Mouse (Mus musculus): ENCODE results near the gene Chrna10. TPM values are rescaled to one million over a fixed set of nuclear protein-coding genes. Genes with fewer than 3 reads are reported as not detected.

Chrna10 gene
- polyA plus RNA-seq (2016; fragmentation: Nextera tagmentation; extraction: Ambion mirVana): not detected in 2 replicates

- Histone ChIP-seq H3K4me2 (no peak within 1 kb of the TSS), H3K27me3 (replicated peaks) (peaks cover 9% of the 10 kb centered on the region; the same call in 1 of the 2 replicates), H3K9me3 (replicated peaks) (no peaks in the 10 kb centered on the region), H3K4me1 (replicated peaks) (no peaks in the 10 kb centered on the region), H3K27ac (ENCODE audit: poor library complexity, severe bottlenecking) (no peak within 1 kb of the TSS), H3K4me3 (no peak within 1 kb of the TSS), H3K36me3 (peaks cover 37% of the 10 kb centered on the region), H3K9ac (no peak within 1 kb of the TSS)
- WGBS: 32% methylated on average over 7 of the region's 7 CpGs
- no peak for ATAC-seq (ENCODE audit: insufficient number of reproducible peaks, low FRiP score)
These were observed at the start of gene Chrna10 for GRCm38 (mm10) chr7:102116579-102117331. TSS of gene Chrna10 (minus strand) at chr7:102116828.

GRCm38 (mm10) chr7:102153691-102154090, 37.1 kb upstream of the Chrna10 start:
- Histone ChIP-seq H3K4me1 (replicated peaks) (no peaks in the 10 kb centered on the region), H3K9ac (no peak overlapping the region), H3K9me3 (replicated peaks) (no peaks in the 10 kb centered on the region), H3K4me2 (no peak overlapping the region), H3K27me3 (replicated peaks) (no peaks in the 10 kb centered on the region), H3K27ac (ENCODE audit: poor library complexity, severe bottlenecking) (no peak overlapping the region), H3K36me3 (peaks cover 60% of the 10 kb centered on the region), H3K4me3 (no peak overlapping the region)
- WGBS: 90% methylated on average over 5 of the region's 5 CpGs
- ATAC-seq (ENCODE audit: insufficient number of reproducible peaks, low FRiP score): no peak

GRCm38 (mm10) chr7:102137898-102138297, 21.3 kb upstream of the Chrna10 start:
- WGBS: 98% methylated on average over 5 of the region's 5 CpGs
- H3K4me3 ChIP-seq: no peak overlapping the region
- H3K27ac ChIP-seq (ENCODE audit: poor library complexity, severe bottlenecking): no peak overlapping the region
- H3K9ac ChIP-seq: no peak overlapping the region
- no peak overlapping the region for H3K4me2 ChIP-seq
- H3K4me1 ChIP-seq (replicated peaks): no peaks in the 10 kb centered on the region
- H3K36me3 ChIP-seq: peaks cover 76% of the 10 kb centered on the region
- no peak for ATAC-seq (ENCODE audit: insufficient number of reproducible peaks, low FRiP score)
- H3K27me3 ChIP-seq (replicated peaks): no peaks in the 10 kb centered on the region
- no peaks in the 10 kb centered on the region for H3K9me3 ChIP-seq (replicated peaks)

GRCm38 (mm10) chr7:102137464-102137863, 20.8 kb upstream of the Chrna10 start:
- WGBS: 84% methylated on average over 1 of the region's 1 CpGs
- no peak overlapping the region for H3K4me2 ChIP-seq
- no peaks in the 10 kb centered on the region for H3K27me3 ChIP-seq (replicated peaks)
- no peak overlapping the region for H3K27ac ChIP-seq (ENCODE audit: poor library complexity, severe bottlenecking)
- no peaks in the 10 kb centered on the region for H3K4me1 ChIP-seq (replicated peaks)
- H3K36me3 ChIP-seq: peaks cover 78% of the 10 kb centered on the region
- H3K9me3 ChIP-seq (replicated peaks): no peaks in the 10 kb centered on the region
- no peak for ATAC-seq (ENCODE audit: insufficient number of reproducible peaks, low FRiP score)
- no peak overlapping the region for H3K9ac ChIP-seq
- no peak overlapping the region for H3K4me3 ChIP-seq

GRCm38 (mm10) chr7:102132395-102132794, 15.8 kb upstream of the Chrna10 start:
- no peak overlapping the region for H3K4me3 ChIP-seq
- H3K9ac ChIP-seq: no peak overlapping the region
- WGBS: 89% methylated on average over 4 of the region's 4 CpGs
- no peak overlapping the region for H3K4me2 ChIP-seq
- no peaks in the 10 kb centered on the region for H3K4me1 ChIP-seq (replicated peaks)
- H3K36me3 ChIP-seq: peaks cover 76% of the 10 kb centered on the region
- no peaks in the 10 kb centered on the region for H3K27me3 ChIP-seq (replicated peaks)
- no peak overlapping the region for H3K27ac ChIP-seq (ENCODE audit: poor library complexity, severe bottlenecking)
- no peaks in the 10 kb centered on the region for H3K9me3 ChIP-seq (replicated peaks)
- ATAC-seq (ENCODE audit: insufficient number of reproducible peaks, low FRiP score): no peak

- Histone ChIP-seq H3K27me3 (replicated peaks) (no peaks in the 10 kb centered on the region), H3K9me3 (replicated peaks) (no peaks in the 10 kb centered on the region), H3K4me3 (no peak overlapping the region), H3K4me2 (no peak overlapping the region), H3K27ac (ENCODE audit: poor library complexity, severe bottlenecking) (no peak overlapping the region), H3K36me3 (peaks cover 72% of the 10 kb centered on the region), H3K9ac (no peak overlapping the region), H3K4me1 (replicated peaks) (no peaks in the 10 kb centered on the region)
- no peak for ATAC-seq (ENCODE audit: insufficient number of reproducible peaks, low FRiP score)
- WGBS: 93% methylated on average over 10 of the region's 10 CpGs
These were observed 3.7 kb upstream of the Chrna10 start for GRCm38 (mm10) chr7:102120326-102120725.

- Histone ChIP-seq H3K27ac (ENCODE audit: poor library complexity, severe bottlenecking) (no peak overlapping the region), H3K9me3 (replicated peaks) (no peaks in the 10 kb centered on the region), H3K4me1 (replicated peaks) (no peaks in the 10 kb centered on the region), H3K27me3 (replicated peaks) (peaks cover 9% of the 10 kb centered on the region; the same call in 1 of the 2 replicates), H3K9ac (no peak overlapping the region), H3K4me2 (no peak overlapping the region), H3K36me3 (peaks cover 43% of the 10 kb centered on the region), H3K4me3 (no peak overlapping the region)
- no peak for ATAC-seq (ENCODE audit: insufficient number of reproducible peaks, low FRiP score)
- WGBS: 77% methylated on average over 6 of the region's 6 CpGs
These were observed 754 bp upstream of the Chrna10 start for GRCm38 (mm10) chr7:102117382-102117781.

GRCm38 (mm10) chr7:102113151-102113729, 3.4 kb downstream of the Chrna10 start:
- 66% methylated on average over 45 of the region's 45 CpGs for WGBS
- no peak for ATAC-seq (ENCODE audit: insufficient number of reproducible peaks, low FRiP score)
- no peaks in the 10 kb centered on the region for H3K9me3 ChIP-seq (replicated peaks)
- H3K4me3 ChIP-seq: no peak overlapping the region
- no peak overlapping the region for H3K27ac ChIP-seq (ENCODE audit: poor library complexity, severe bottlenecking)
- H3K4me2 ChIP-seq: no peak overlapping the region
- H3K36me3 ChIP-seq: peaks cover 3% of the 10 kb centered on the region
- no peak overlapping the region for H3K9ac ChIP-seq
- H3K27me3 ChIP-seq (replicated peaks): peaks cover 9% of the 10 kb centered on the region; the same call in 1 of the 2 replicates
- H3K4me1 ChIP-seq (replicated peaks): no peaks in the 10 kb centered on the region

GRCm38 (mm10) chr7:102109746-102110145, 6.9 kb downstream of the Chrna10 start:
- Histone ChIP-seq H3K4me2 (no peak overlapping the region), H3K4me3 (no peak overlapping the region), H3K27me3 (replicated peaks) (peaks cover 9% of the 10 kb centered on the region; the same call in 1 of the 2 replicates), H3K4me1 (replicated peaks) (peaks cover 11% of the 10 kb centered on the region), H3K9ac (no peak overlapping the region), H3K27ac (ENCODE audit: poor library complexity, severe bottlenecking) (no peak overlapping the region), H3K36me3 (no peaks in the 10 kb centered on the region), H3K9me3 (replicated peaks) (no peaks in the 10 kb centered on the region)
- 79% methylated on average over 4 of the region's 4 CpGs for WGBS
- no peak for ATAC-seq (ENCODE audit: insufficient number of reproducible peaks, low FRiP score)

- WGBS: 76% methylated on average over 7 of the region's 7 CpGs
- H3K4me3 ChIP-seq: no peak within 1 kb of the TSS
- H3K4me1 ChIP-seq (replicated peaks): peaks cover 11% of the 10 kb centered on the region
- H3K9me3 ChIP-seq (replicated peaks): no peaks in the 10 kb centered on the region
- no peak within 1 kb of the TSS for H3K27ac ChIP-seq (ENCODE audit: poor library complexity, severe bottlenecking)
- H3K36me3 ChIP-seq: no peaks in the 10 kb centered on the region
- H3K9ac ChIP-seq: no peak within 1 kb of the TSS
- H3K27me3 ChIP-seq (replicated peaks): peaks cover 9% of the 10 kb centered on the region; the same call in 1 of the 2 replicates
- no peak for ATAC-seq (ENCODE audit: insufficient number of reproducible peaks, low FRiP score)
- no peak within 1 kb of the TSS for H3K4me2 ChIP-seq
These were observed 7.5 kb downstream of the Chrna10 start, which contains the start of gene Art5 for GRCm38 (mm10) chr7:102109171-102109570. TSS of gene Art5 (minus strand) at chr7:102109489.

GRCm38 (mm10) chr7:102108206-102108605, 8.4 kb downstream of the Chrna10 start:
- Histone ChIP-seq H3K4me2 (no peak overlapping the region), H3K27me3 (replicated peaks) (peaks cover 4% of the 10 kb centered on the region; the same call in 1 of the 2 replicates), H3K4me3 (no peak overlapping the region), H3K27ac (ENCODE audit: poor library complexity, severe bottlenecking) (no peak overlapping the region), H3K9me3 (replicated peaks) (no peaks in the 10 kb centered on the region), H3K9ac (no peak overlapping the region), H3K36me3 (no peaks in the 10 kb centered on the region), H3K4me1 (replicated peaks) (peaks cover 12% of the 10 kb centered on the region)
- WGBS: 79% methylated on average over 1 of the region's 1 CpGs
- ATAC-seq (ENCODE audit: insufficient number of reproducible peaks, low FRiP score): no peak

Data from heart, embryonic 12.5 days (tissue).